Mouse (Mus musculus) fat pad, adult 2 months (tissue): Measurements from ENCODE around the gene Krtap3-1.

Experiments
- DNase-seq: peaks from one replicate; pipeline ENCODE4 v3.0.0-alpha.2; 2011; ENCODE audit warnings: low read depth, low spot score; ENCODE audit errors: extremely low read depth

Krtap3-1 gene

GRCm38 (mm10) chr11:99539721-99540120, 26.7 kb downstream of the Krtap3-1 start:
- no peak for DNase-seq

GRCm38 (mm10) chr11:99521288-99521860, 45.1 kb downstream of the Krtap3-1 start, which contains the start of gene Krt39:
TSS of gene Krt39 (minus strand) at chr11:99521338.
- DNase-seq: no peak
